Mouse (Mus musculus) embryonic facial prominence, embryonic 14.5 days (tissue): ENCODE results near the gene Ms4a8a. TPM values are rescaled to one million over a fixed set of nuclear protein-coding genes. Genes with fewer than 3 reads are reported as not detected.
A peak's percentile ranks its signal among the peaks of the same experiment; 100 is the strongest.
"Not testable (repeated sequence)": the region's sequence is repeated elsewhere in the genome, so short reads cannot be mapped to it uniquely, and the experiment has no call there.

Experiments
- ATAC-seq: fragments of 200-750 bp; cut with Nextera tagmentation; 2 replicates; pipeline ENCODE4 v1.8.0; 2017; ENCODE audit warnings: low read depth, moderate number of reproducible peaks, moderate TSS enrichment
- DNase-seq: peaks from one replicate; pipeline ENCODE4 v3.0.0-alpha.2; 2015; ENCODE audit warnings: low spot score
- H3K27ac ChIP-seq: fragments of 300-500 bp; sonication (generic); replicated peaks from 2 replicates; pipeline ENCODE4 v1.5.1; 2014; ENCODE audit warnings: low read depth, mild to moderate bottlenecking, low read length, moderate library complexity
- H3K27me3 ChIP-seq: fragments of 300-500 bp; sonication (generic); replicated peaks from 2 replicates; pipeline ENCODE4 v1.6.1; 2014; ENCODE audit warnings: low read length; ENCODE audit not compliant: control insufficient read depth, insufficient read depth
- H3K36me3 ChIP-seq: fragments of 300-500 bp; sonication (generic); 2 replicates; pipeline ENCODE4 v1.6.1; 2014; ENCODE audit warnings: low read length, mixed read lengths; ENCODE audit not compliant: control insufficient read depth, insufficient read depth
- H3K4me1 ChIP-seq: fragments of 300-500 bp; sonication (generic); 2 replicates; pipeline ENCODE4 v1.6.1; 2014; ENCODE audit warnings: antibody characterized with exemption, low read length; ENCODE audit not compliant: control insufficient read depth, insufficient read depth
- H3K4me2 ChIP-seq: fragments of 300-500 bp; sonication (generic); 2 replicates; pipeline ENCODE4 v1.6.1; 2014; ENCODE audit warnings: low read depth, mild to moderate bottlenecking, low read length, moderate library complexity, mixed read lengths
- H3K4me3 ChIP-seq: fragments of 300-500 bp; sonication (generic); 2 replicates; pipeline ENCODE4 v1.5.1; 2014; ENCODE audit warnings: low read depth, mild to moderate bottlenecking, low read length
- H3K9ac ChIP-seq: fragments of 300-500 bp; sonication (generic); 2 replicates; pipeline ENCODE4 v1.6.1; 2014; ENCODE audit warnings: low read depth, mild to moderate bottlenecking, low read length, moderate library complexity, mixed read lengths
- H3K9me3 ChIP-seq: fragments of 300-500 bp; sonication (generic); 2 replicates; pipeline ENCODE4 v1.6.1; 2016; ENCODE audit warnings: low read length; ENCODE audit not compliant: control insufficient read depth
- WGBS: fragments of 180-500 bp; shearing (Covaris S2); extraction: QIAGEN DNeasy Blood & Tissue Kit; methylation state at CpG from one replicate; pipeline ENCODE4 v1.1.7; 2014; 5-methylcytosine and 5-hydroxymethylcytosine counted together
- polyA plus RNA-seq: library from polyadenylated mRNA; unstranded; fragments of >200 nt; fragmentation: Nextera tagmentation; extraction: Ambion mirVana; gene quantifications from 2 replicates; pipeline ENCODE4 v1.2.1, GENCODE M21; 2014

The Ms4a8a gene
- polyA plus RNA-seq, result not detected in 2 replicates

GRCm38 (mm10) chr19:11080934-11081333 lies at the start of gene Ms4a8a:
Gene Ms4a8a (minus strand): TSS chr19:11081102.
- H3K27me3 ChIP-seq, result no peaks in the 10 kb centered on the region
- ATAC-seq, result no peak
- WGBS, result 86% methylated on average over 4 of the region's 4 CpGs
- H3K4me2 ChIP-seq, result no peak within 1 kb of the TSS
- H3K36me3 ChIP-seq, result no peaks in the 10 kb centered on the region
- DNase-seq, result no peak
- H3K9ac ChIP-seq, result no peak within 1 kb of the TSS
- H3K4me1 ChIP-seq, result no peaks in the 10 kb centered on the region
- H3K9me3 ChIP-seq, result no peaks in the 10 kb centered on the region
- no peak within 1 kb of the TSS for H3K27ac ChIP-seq
- H3K4me3 ChIP-seq, result no peak within 1 kb of the TSS

- Histone ChIP-seq H3K27me3 (no peaks in the 10 kb centered on the region), H3K9me3 (peaks cover 8% of the 10 kb centered on the region; the same call in 1 of the 2 replicates), H3K9ac (no peak overlapping the region), H3K4me2 (no peak overlapping the region), H3K27ac (no peak overlapping the region), H3K36me3 (no peaks in the 10 kb centered on the region), H3K4me1 (no peaks in the 10 kb centered on the region), H3K4me3 (no peak overlapping the region)
- DNase-seq (no peak), ATAC-seq (no peak)
- 85% methylated on average over 1 of the region's 1 CpGs for WGBS
These were observed 48.8 kb upstream of the Ms4a8a start for GRCm38 (mm10) chr19:11129702-11130101.

GRCm38 (mm10) chr19:11121016-11121420 lies 40.1 kb upstream of the Ms4a8a start:
- DNase-seq, H3K27me3 ChIP-seq, H3K36me3 ChIP-seq, H3K4me1 ChIP-seq, H3K27ac ChIP-seq: not testable (repeated sequence)
- peak; percentile 98 for ATAC-seq
- peak overlapping the region; percentile 40 for H3K4me3 ChIP-seq
- H3K9me3 ChIP-seq, result peaks cover 13% of the 10 kb centered on the region; the same call in 1 of the 2 replicates
- H3K9ac ChIP-seq, result peak overlapping the region; percentile 58
- peak overlapping the region; percentile 43 for H3K4me2 ChIP-seq
- 0% methylated on average over 4 of the region's 38 CpGs for WGBS

GRCm38 (mm10) chr19:11119338-11119737 lies 38.4 kb upstream of the Ms4a8a start:
- Histone ChIP-seq H3K4me1 (no peaks in the 10 kb centered on the region), H3K36me3 (no peaks in the 10 kb centered on the region), H3K4me2 (no peak overlapping the region), H3K4me3 (no peak overlapping the region), H3K27ac (no peak overlapping the region), H3K9ac (no peak overlapping the region), H3K27me3 (no peaks in the 10 kb centered on the region), H3K9me3 (0 out of 2 replicates have a peak, but pooled peaks cover 3% of the 10 kb centered on the region)
- DNase-seq (no peak), ATAC-seq (no peak)
- 84% methylated on average over 2 of the region's 2 CpGs for WGBS

GRCm38 (mm10) chr19:11107746-11108145 lies 26.8 kb upstream of the Ms4a8a start:
- Histone ChIP-seq H3K4me2 (no peak overlapping the region), H3K9ac (no peak overlapping the region), H3K27me3 (no peaks in the 10 kb centered on the region), H3K27ac (no peak overlapping the region), H3K36me3 (no peaks in the 10 kb centered on the region), H3K4me1 (no peaks in the 10 kb centered on the region), H3K9me3 (no peaks in the 10 kb centered on the region), H3K4me3 (no peak overlapping the region)
- DNase-seq (peak; percentile 1), ATAC-seq (no peak)
- 84% methylated on average over 3 of the region's 3 CpGs for WGBS

GRCm38 (mm10) chr19:11101880-11102279 lies 21.0 kb upstream of the Ms4a8a start:
- 74% methylated on average over 1 of the region's 1 CpGs for WGBS
- no peaks in the 10 kb centered on the region for H3K27me3 ChIP-seq
- no peaks in the 10 kb centered on the region for H3K36me3 ChIP-seq
- H3K4me3 ChIP-seq, result no peak overlapping the region
- H3K9me3 ChIP-seq, result no peaks in the 10 kb centered on the region
- no peak overlapping the region for H3K4me2 ChIP-seq
- no peak overlapping the region for H3K27ac ChIP-seq
- no peak overlapping the region for H3K9ac ChIP-seq
- H3K4me1 ChIP-seq, result no peaks in the 10 kb centered on the region
- DNase-seq (no peak), ATAC-seq (no peak)

- no peak overlapping the region for H3K4me3 ChIP-seq
- no peak overlapping the region for H3K27ac ChIP-seq
- H3K4me2 ChIP-seq, result no peak overlapping the region
- H3K36me3 ChIP-seq, result no peaks in the 10 kb centered on the region
- peaks cover 3% of the 10 kb centered on the region; the same call in 1 of the 2 replicates for H3K27me3 ChIP-seq
- WGBS, result 81% methylated on average over 3 of the region's 3 CpGs
- no peak overlapping the region for H3K9ac ChIP-seq
- DNase-seq (no peak), ATAC-seq (no peak)
- H3K9me3 ChIP-seq, result no peaks in the 10 kb centered on the region
- H3K4me1 ChIP-seq, result no peaks in the 10 kb centered on the region
These were observed 17.5 kb upstream of the Ms4a8a start for GRCm38 (mm10) chr19:11098401-11098800.

- not testable (repeated sequence) for DNase-seq, H3K9me3 ChIP-seq, ATAC-seq, H3K9ac ChIP-seq, H3K27ac ChIP-seq, H3K4me1 ChIP-seq, H3K36me3 ChIP-seq
- H3K27me3 ChIP-seq, result peaks cover 11% of the 10 kb centered on the region
- H3K4me3 ChIP-seq, result peak overlapping the region; percentile 38
- 4% methylated on average over 49 of the region's 50 CpGs for WGBS
- peak overlapping the region; percentile 52 for H3K4me2 ChIP-seq
These were observed 11.2 kb upstream of the Ms4a8a start for GRCm38 (mm10) chr19:11092131-11092530.

- 87% methylated on average over 3 of the region's 3 CpGs for WGBS
- Histone ChIP-seq H3K36me3 (no peaks in the 10 kb centered on the region), H3K9me3 (0 out of 2 replicates have a peak, but pooled peaks cover 5% of the 10 kb centered on the region), H3K9ac (no peak overlapping the region), H3K4me2 (no peak overlapping the region), H3K27ac (no peak overlapping the region), H3K4me3 (no peak overlapping the region), H3K27me3 (no peaks in the 10 kb centered on the region), H3K4me1 (no peaks in the 10 kb centered on the region)
- no peak for DNase-seq
- no peak for ATAC-seq
These were observed 10.5 kb downstream of the Ms4a8a start for GRCm38 (mm10) chr19:11070364-11070763.
